Mouse (Mus musculus): ENCODE measurements at regions not wholly inside any gene's neighbourhood (a gene's known extent, or its start where the extent isn't known, plus 50 kb on each side); places are given as distances from the start of the nearest gene placed in this dataset.
"Not testable (repeated sequence)": the region's sequence is repeated elsewhere in the genome, so short reads cannot be mapped to it uniquely, and the experiment has no call there.

DNA sequence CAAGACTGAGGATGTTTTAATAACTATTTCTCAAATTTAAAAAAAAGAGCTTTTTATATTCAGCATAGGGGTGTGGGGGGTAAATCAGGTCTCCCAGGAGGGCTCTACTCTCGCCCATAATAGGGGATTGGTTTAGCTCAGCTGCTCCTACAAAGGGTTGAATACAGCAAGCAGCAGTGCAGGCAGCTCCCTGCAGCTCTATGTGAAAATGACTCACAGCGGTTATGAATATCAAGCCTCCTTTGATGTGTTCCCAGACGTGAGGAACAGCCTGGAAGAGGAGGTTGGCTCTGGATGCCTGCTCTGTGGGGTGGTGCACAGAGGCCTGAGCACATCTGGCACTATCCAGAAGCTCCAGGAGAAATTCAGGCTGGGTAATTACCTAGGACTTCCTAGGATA lies 192.3 kb downstream of the Dad1 start:
- in situ Hi-C loops (cut with MboI; ENCODE audit: low pct_unique_long_range_greater_than_20kb in 1 of 2, low sequenced_read_pairs in 2 of 2, unreplicated experiment in 1 of 2) = loop anchor here (10.0 to 25.0 kb wide), 3 partner anchors 93 to 401 kb away; partner anchors contain the start of gene Lrp10 (in 2 of the 2)

- in situ Hi-C loops (cut with MboI; ENCODE audit: low pct_unique_long_range_greater_than_20kb in 1 of 2, low sequenced_read_pairs in 2 of 2, unreplicated experiment in 1 of 2) = loop anchor here (10.0 to 25.0 kb wide), 3 partner anchors 95 to 403 kb away; partner anchors contain the start of gene Lrp10 (in 2 of the 2)
These were observed 194.1 kb downstream of the Dad1 start for GRCm38 (mm10) chr14:54059776-54060175.

DNA sequence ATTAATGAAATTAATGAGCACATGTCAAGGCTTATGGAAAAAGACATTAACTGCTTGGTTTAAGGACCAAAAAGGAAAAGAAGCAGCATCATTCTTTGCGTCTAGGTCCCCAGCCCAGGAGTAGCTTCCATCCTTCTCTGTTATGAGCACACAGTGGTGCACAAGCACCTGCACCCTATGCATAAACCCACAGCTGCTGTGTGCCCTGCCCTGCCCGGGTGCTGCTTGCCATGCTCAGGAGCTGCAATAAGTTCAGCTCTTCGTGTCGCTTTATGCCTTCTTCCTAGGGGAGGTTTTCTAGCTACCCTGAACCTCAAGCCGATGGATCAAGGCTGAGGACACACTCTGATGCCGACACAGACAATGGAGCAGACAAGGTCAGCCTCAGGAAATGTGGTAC lies 194.8 kb downstream of the Dad1 start:
- in situ Hi-C loops (cut with MboI; ENCODE audit: low pct_unique_long_range_greater_than_20kb in 1 of 2, low sequenced_read_pairs in 2 of 2, unreplicated experiment in 1 of 2) = loop anchor here (25.0 kb wide), 1 partner anchor 403 kb away; the partner anchor contains the start of gene Lrp10 (in 2 of the 2)

DNA sequence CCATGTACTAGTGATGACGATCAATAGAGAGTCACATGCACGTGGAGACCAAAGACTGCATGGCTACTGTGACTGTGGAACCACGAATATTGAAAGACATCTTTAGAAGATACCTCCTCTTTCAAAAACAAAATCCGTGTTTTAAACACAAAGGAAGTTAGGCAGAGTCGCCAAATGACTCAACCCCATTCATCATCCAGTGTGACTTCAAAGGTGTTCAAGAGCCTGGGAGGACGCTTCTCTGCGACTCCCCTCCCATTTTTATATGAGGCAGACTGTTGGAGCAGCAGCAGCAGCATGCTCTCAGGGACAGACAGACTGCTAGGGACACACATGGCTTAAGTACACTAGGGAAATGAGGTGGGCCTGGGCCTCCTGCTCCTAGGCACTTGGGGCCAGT lies 197.2 kb downstream of the Dad1 start:
- in situ Hi-C loops (cut with MboI; ENCODE audit: low pct_unique_long_range_greater_than_20kb in 1 of 2, low sequenced_read_pairs in 2 of 2, unreplicated experiment in 1 of 2) = loop anchor here (25.0 kb wide), 1 partner anchor 406 kb away; the partner anchor contains the start of gene Lrp10 (in 2 of the 2)

GRCm38 (mm10) chr14:54055390-54055789 lies 198.5 kb downstream of the Dad1 start:
- in situ Hi-C loops (cut with MboI; ENCODE audit: low pct_unique_long_range_greater_than_20kb in 1 of 2, low sequenced_read_pairs in 2 of 2, unreplicated experiment in 1 of 2) = loop anchor here (25.0 kb wide), 1 partner anchor 407 kb away; the partner anchor contains the start of gene Lrp10 (in 2 of the 2)

- in situ Hi-C loops (cut with MboI; ENCODE audit: low pct_unique_long_range_greater_than_20kb in 1 of 2, low sequenced_read_pairs in 2 of 2, unreplicated experiment in 1 of 2) = no loop called here
These were observed 211.6 kb downstream of the Dad1 start for GRCm38 (mm10) chr14:54042286-54042685.

GRCm38 (mm10) chr14:54040644-54041043 lies 213.3 kb downstream of the Dad1 start:
- in situ Hi-C loops (cut with MboI; ENCODE audit: low pct_unique_long_range_greater_than_20kb in 1 of 2, low sequenced_read_pairs in 2 of 2, unreplicated experiment in 1 of 2) = no loop called here

DNA sequence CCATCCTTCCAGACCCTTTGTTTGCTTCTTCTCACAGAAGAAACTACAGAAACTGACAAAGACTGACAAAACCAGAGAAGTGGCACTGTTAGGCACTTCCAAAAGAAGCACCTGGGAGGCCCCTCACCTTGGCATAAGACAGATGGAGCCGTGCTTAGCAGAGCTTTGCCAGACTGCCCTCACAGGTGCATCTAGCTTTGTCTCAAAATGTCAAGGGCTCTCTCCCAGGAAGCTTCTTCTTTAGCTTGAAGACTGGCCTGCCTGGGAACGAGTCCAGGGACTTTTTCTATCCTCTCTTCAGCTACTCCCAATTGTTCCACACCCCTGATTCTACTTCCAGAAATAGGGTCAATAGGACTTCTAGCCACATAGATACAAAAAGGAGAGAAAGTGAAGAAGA lies 219.4 kb downstream of the Dad1 start:
- in situ Hi-C loops (cut with MboI; ENCODE audit: low pct_unique_long_range_greater_than_20kb in 1 of 2, low sequenced_read_pairs in 2 of 2, unreplicated experiment in 1 of 2) = no loop called here

- in situ Hi-C loops (cut with MboI; ENCODE audit: low pct_unique_long_range_greater_than_20kb in 1 of 2, low sequenced_read_pairs in 2 of 2, unreplicated experiment in 1 of 2) = no loop called here
These were observed 230.4 kb downstream of the Dad1 start for GRCm38 (mm10) chr14:54023552-54023951.

- in situ Hi-C loops (cut with MboI; ENCODE audit: low pct_unique_long_range_greater_than_20kb in 1 of 2, low sequenced_read_pairs in 2 of 2, unreplicated experiment in 1 of 2) = no loop called here
These were observed 232.5 kb downstream of the Dad1 start for GRCm38 (mm10) chr14:54021443-54021842.

DNA sequence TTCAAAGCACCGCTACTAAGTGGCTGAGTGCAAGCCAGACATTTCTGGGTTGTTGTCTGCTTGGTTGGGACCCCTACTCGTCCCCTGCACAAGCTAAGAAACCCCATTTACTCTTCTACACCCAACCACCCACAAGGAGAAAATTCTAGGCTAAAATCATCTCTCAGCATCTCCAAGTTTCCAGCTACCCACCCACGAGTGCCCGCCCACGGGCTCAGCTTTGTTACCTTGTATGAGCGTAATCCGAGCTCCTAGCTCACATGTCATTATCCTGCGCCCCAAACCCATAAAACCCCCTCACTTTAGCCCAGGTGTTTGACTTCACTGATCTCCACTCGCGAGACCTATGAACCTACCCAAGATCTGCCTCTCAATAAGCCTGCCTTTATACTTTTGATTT lies 239.3 kb downstream of the Dad1 start:
- in situ Hi-C loops (cut with MboI; ENCODE audit: low pct_unique_long_range_greater_than_20kb in 1 of 2, low sequenced_read_pairs in 2 of 2, unreplicated experiment in 1 of 2) = no loop called here

- in situ Hi-C loops (cut with MboI; ENCODE audit: low pct_unique_long_range_greater_than_20kb in 1 of 2, low sequenced_read_pairs in 2 of 2, unreplicated experiment in 1 of 2) = no loop called here
These were observed 251.8 kb downstream of the Dad1 start for GRCm38 (mm10) chr14:54002083-54002482.

GRCm38 (mm10) chr14:54000527-54000926 lies 253.4 kb downstream of the Dad1 start:
- in situ Hi-C loops (cut with MboI; ENCODE audit: low pct_unique_long_range_greater_than_20kb in 1 of 2, low sequenced_read_pairs in 2 of 2, unreplicated experiment in 1 of 2) = no loop called here

GRCm38 (mm10) chr14:53993427-53993826 lies 260.5 kb downstream of the Dad1 start:
- in situ Hi-C loops (cut with MboI; ENCODE audit: low pct_unique_long_range_greater_than_20kb in 1 of 2, low sequenced_read_pairs in 2 of 2, unreplicated experiment in 1 of 2) = no loop called here

DNA sequence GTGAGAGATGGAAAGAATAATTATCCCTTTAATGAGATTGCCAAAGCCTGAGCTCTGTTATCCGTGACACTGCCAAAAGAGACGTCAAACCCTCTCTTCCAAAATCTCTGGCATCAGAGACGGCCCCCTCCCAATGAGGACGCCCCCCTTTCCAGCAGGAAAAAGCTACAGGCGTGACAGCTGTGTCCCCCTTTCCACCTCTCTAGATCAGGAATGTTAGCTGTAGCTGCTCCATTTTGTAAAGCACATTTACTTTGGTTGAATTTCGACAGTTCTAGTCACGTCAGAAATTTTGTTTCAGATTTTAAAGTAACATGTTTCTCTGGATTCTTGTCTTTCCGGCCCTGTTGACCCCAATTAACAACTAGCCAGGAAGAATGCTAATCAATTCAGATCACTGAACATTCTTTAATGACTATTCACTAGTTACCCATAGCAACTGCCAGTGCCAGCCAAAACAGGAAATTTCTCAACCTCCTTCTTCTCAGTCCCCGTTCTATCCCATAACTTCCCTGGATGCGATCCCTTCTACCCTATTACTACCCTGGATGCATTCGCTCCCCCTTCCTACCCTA lies 261.1 kb downstream of the Dad1 start:
- in situ Hi-C loops (cut with MboI; ENCODE audit: low pct_unique_long_range_greater_than_20kb in 1 of 2, low sequenced_read_pairs in 2 of 2, unreplicated experiment in 1 of 2) = no loop called here

DNA sequence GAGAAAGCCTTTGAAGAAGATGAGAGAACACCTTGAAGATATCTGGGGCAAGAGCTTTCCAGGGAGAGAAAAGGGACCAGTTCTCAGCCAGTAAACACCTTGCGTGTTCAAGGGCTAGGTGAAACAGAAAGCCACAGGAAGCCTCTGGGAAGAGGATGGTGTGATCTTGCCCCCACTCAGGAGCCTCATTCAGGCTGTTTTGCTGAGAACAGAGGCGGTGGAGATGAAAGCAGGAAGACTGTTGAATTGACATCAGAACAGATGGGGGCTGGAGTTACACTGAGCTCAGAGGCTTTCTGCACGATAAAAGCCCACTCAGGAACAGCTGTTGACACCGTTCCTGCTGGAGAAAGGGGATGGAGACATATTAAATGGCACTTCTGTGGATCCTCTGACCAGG lies 262.5 kb downstream of the Dad1 start:
- in situ Hi-C loops (cut with MboI; ENCODE audit: low pct_unique_long_range_greater_than_20kb in 1 of 2, low sequenced_read_pairs in 2 of 2, unreplicated experiment in 1 of 2) = no loop called here

DNA sequence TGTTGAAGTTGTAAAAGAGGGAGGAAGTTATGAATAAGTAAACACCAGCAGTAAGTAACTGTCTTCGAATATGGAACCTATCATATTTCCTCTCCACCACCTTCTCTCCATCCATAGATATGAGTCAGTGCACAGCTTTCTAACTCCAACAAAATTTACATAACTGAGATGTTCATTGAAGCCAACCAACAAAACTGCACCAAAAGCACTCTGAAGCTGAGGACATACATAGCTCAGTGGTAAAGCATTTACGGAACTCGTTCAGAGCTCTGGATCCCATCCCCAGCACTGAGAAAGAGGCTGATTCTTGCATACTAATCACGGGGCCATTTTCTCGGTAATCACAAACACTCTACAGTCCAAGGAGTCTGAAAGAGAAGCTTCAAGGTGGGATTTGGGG lies 273.1 kb downstream of the Dad1 start:
- in situ Hi-C loops (cut with MboI; ENCODE audit: low pct_unique_long_range_greater_than_20kb in 1 of 2, low sequenced_read_pairs in 2 of 2, unreplicated experiment in 1 of 2) = no loop called here

- in situ Hi-C loops (cut with MboI; ENCODE audit: low pct_unique_long_range_greater_than_20kb in 1 of 2, low sequenced_read_pairs in 2 of 2, unreplicated experiment in 1 of 2) = not testable (repeated sequence)
These were observed 292.5 kb downstream of the Dad1 start for GRCm38 (mm10) chr14:53961426-53961825.

DNA sequence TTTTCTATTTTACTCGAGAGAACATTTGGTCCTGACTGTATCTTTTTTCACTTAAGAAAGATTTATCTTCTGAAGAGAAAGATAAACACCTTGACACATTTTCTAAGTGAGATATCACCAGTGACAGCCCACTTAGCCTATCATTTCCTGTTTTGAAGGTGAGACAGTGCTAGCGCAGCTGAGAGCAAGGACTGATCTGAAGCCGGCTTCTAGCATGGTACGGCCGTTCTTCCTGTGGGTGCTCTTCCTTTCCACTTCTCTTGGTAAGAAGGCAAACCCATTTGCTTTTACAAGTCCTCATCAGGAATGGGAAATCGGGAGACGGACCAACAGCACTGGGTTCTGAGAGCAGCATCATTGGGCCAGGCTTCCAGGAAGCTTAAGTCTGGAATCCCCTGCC lies 293.1 kb downstream of the Dad1 start:
- in situ Hi-C loops (cut with MboI; ENCODE audit: low pct_unique_long_range_greater_than_20kb in 1 of 2, low sequenced_read_pairs in 2 of 2, unreplicated experiment in 1 of 2) = no loop called here

DNA sequence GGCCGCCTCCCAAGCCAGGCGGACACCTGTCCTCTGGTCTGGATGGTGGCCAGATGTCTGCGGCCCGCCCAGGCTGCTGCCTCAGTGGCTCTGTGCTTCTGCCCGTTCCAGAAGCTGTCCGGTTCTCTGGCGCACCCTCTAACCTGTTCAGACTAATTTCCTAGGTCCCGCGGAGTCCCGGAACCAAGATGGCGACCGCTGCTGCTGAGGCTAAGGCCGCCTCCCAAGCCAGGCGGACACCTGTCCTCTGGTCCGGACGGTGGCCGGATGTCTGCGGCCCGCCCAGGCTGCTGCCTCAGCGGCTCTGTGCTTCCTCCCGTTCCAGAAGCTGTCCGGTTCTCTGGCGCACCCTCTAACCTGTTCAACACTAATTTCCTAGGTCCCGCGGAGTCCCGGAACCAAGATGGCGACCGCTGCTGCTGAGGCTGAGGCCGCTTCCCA lies 318.1 kb downstream of the Dad1 start:
- in situ Hi-C loops (cut with MboI; ENCODE audit: low pct_unique_long_range_greater_than_20kb in 1 of 2, low sequenced_read_pairs in 2 of 2, unreplicated experiment in 1 of 2) = not testable (repeated sequence)
